Mouse (Mus musculus) CD4-positive, CD25-positive, alpha-beta regulatory T cell, adult 2 months (primary cell): Measurements from ENCODE around the gene Nfil3.
A peak's percentile ranks its signal among the peaks of the same experiment; 100 is the strongest.

Experiments
- DNase-seq: peaks from one replicate; pipeline ENCODE4 v3.0.0-alpha.2; 2012; ENCODE audit warnings: low read depth, low spot score

Gene Nfil3

GRCm38 (mm10) chr13:52982703-52983102, 1.8 kb upstream of the Nfil3 start:
- DNase-seq, result peak; percentile 92

GRCm38 (mm10) chr13:52981441-52982281, 788 bp upstream of the Nfil3 start:
- peak; percentile 62 for DNase-seq

- DNase-seq, result peak; percentile 83
Measured at GRCm38 (mm10) chr13:52980211-52980950, 492 bp downstream of the Nfil3 start.

GRCm38 (mm10) chr13:52979331-52980051, 1.4 kb downstream of the Nfil3 start:
- DNase-seq, result peak; percentile 43

- peak; percentile 49 for DNase-seq
Measured at GRCm38 (mm10) chr13:52978321-52978981, 2.4 kb downstream of the Nfil3 start.

GRCm38 (mm10) chr13:52977757-52978156, 3.1 kb downstream of the Nfil3 start:
- DNase-seq, result no peak

- no peak for DNase-seq
Measured at GRCm38 (mm10) chr13:52977221-52977609, 3.7 kb downstream of the Nfil3 start.

- DNase-seq, result peak; percentile 69
Measured at GRCm38 (mm10) chr13:52976510-52977220, 4.2 kb downstream of the Nfil3 start.

- no peak for DNase-seq
Measured at GRCm38 (mm10) chr13:52976130-52976509, 4.8 kb downstream of the Nfil3 start.

GRCm38 (mm10) chr13:52974676-52975075, 6.2 kb downstream of the Nfil3 start:
- no peak for DNase-seq

- no peak for DNase-seq
Measured at GRCm38 (mm10) chr13:52973427-52973826, 7.4 kb downstream of the Nfil3 start.

GRCm38 (mm10) chr13:52972626-52973025, 8.2 kb downstream of the Nfil3 start:
- no peak for DNase-seq

GRCm38 (mm10) chr13:52970876-52971275, 10.0 kb downstream of the Nfil3 start:
- no peak for DNase-seq

GRCm38 (mm10) chr13:52962922-52963321, 18.0 kb downstream of the Nfil3 start:
- DNase-seq, result no peak

- DNase-seq, result no peak
Measured at GRCm38 (mm10) chr13:52962361-52962760, 18.5 kb downstream of the Nfil3 start.

- DNase-seq, result no peak
Measured at GRCm38 (mm10) chr13:52953779-52954553, 26.9 kb downstream of the Nfil3 start.

GRCm38 (mm10) chr13:52949211-52949610, 31.7 kb downstream of the Nfil3 start:
- DNase-seq, result no peak

GRCm38 (mm10) chr13:52947545-52947944, 33.3 kb downstream of the Nfil3 start:
- DNase-seq, result no peak

GRCm38 (mm10) chr13:52945769-52946168, 35.1 kb downstream of the Nfil3 start:
- no peak for DNase-seq

GRCm38 (mm10) chr13:52944116-52944515, 36.8 kb downstream of the Nfil3 start:
- no peak for DNase-seq
